Mouse (Mus musculus): ENCODE measurements around the gene Stfa2. TPM values are rescaled to one million over a fixed set of nuclear protein-coding genes. Genes with fewer than 3 reads are reported as not detected.
"Not testable (repeated sequence)": the region's sequence is repeated elsewhere in the genome, so short reads cannot be mapped to it uniquely, and the experiment has no call there.

The Stfa2 gene
- not detected in 2 replicates for polyA plus RNA-seq (2015; fragmentation: Nextera tagmentation; extraction: Ambion mirVana)

DNA sequence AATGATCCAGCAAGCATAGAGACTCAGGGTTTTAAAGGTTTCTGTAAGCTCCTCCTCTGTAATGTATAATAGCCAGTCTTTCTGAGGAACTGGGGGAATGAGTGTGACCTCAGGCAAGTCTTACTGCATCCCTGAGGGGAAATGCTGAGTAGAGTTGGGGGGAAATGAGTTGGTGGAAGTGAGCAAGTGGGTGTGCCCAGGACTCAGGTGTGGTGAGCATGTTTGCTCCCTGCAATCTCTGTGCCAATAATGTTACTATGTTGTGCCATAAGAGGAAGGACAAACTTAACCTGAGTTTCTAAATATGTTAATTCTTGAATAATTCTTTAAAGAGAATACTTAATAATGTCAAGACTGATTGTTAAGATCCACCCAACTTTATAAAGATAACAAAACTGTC, at the start of gene Stfa2:
TSS of gene Stfa2 (minus strand) at position 101 of the 400 bp plus-strand sequence.
- Histone ChIP-seq H3K27ac (ENCODE audit: low read length) (no peak within 1 kb of the TSS), H3K9me3 (ENCODE audit: control insufficient read depth, low read length) (no peaks in the 10 kb centered on the region), H3K4me1 (replicated peaks; ENCODE audit: control insufficient read depth, insufficient read depth, low read length) (no peaks in the 10 kb centered on the region), H3K4me3 (replicated peaks; ENCODE audit: low read length) (no peak within 1 kb of the TSS), H3K4me2 (ENCODE audit: low read length) (no peak within 1 kb of the TSS), H3K9ac (replicated peaks; ENCODE audit: low read depth, low read length) (no peak within 1 kb of the TSS), H3K27me3 (replicated peaks; ENCODE audit: control insufficient read depth, insufficient read depth, low read length) (no peaks in the 10 kb centered on the region), H3K36me3 (ENCODE audit: control insufficient read depth, insufficient read depth) (no peaks in the 10 kb centered on the region)
- no peak for ATAC-seq

GRCm38 (mm10) chr16:36455342-36455802, 47.1 kb upstream of the Stfa2 start, which contains the start of gene Stfa3:
Gene Stfa3 (minus strand): TSS chr16:36455392.
- Histone ChIP-seq H3K9ac (replicated peaks; ENCODE audit: low read depth, low read length) (no peak within 1 kb of the TSS), H3K4me1 (replicated peaks; ENCODE audit: control insufficient read depth, insufficient read depth, low read length) (no peaks in the 10 kb centered on the region), H3K27me3 (replicated peaks; ENCODE audit: control insufficient read depth, insufficient read depth, low read length) (no peaks in the 10 kb centered on the region), H3K36me3 (ENCODE audit: control insufficient read depth, insufficient read depth) (no peaks in the 10 kb centered on the region), H3K4me3 (replicated peaks; ENCODE audit: low read length) (no peak within 1 kb of the TSS), H3K27ac (ENCODE audit: low read length) (no peak within 1 kb of the TSS), H3K9me3 (ENCODE audit: control insufficient read depth, low read length) (no peaks in the 10 kb centered on the region), H3K4me2 (ENCODE audit: low read length) (no peak within 1 kb of the TSS)
- ATAC-seq, result no peak
- WGBS, result 86% methylated on average over 4 of the region's 4 CpGs

- 91% methylated on average over 1 of the region's 1 CpGs for WGBS
- H3K4me3 ChIP-seq (replicated peaks; ENCODE audit: low read length); H3K27ac ChIP-seq (ENCODE audit: low read length); H3K9me3 ChIP-seq (ENCODE audit: control insufficient read depth, low read length); H3K9ac ChIP-seq (replicated peaks; ENCODE audit: low read depth, low read length); H3K4me2 ChIP-seq (ENCODE audit: low read length); ATAC-seq; H3K27me3 ChIP-seq (replicated peaks; ENCODE audit: control insufficient read depth, insufficient read depth, low read length); H3K36me3 ChIP-seq (ENCODE audit: control insufficient read depth, insufficient read depth); H3K4me1 ChIP-seq (replicated peaks; ENCODE audit: control insufficient read depth, insufficient read depth, low read length): not testable (repeated sequence)
Observed at GRCm38 (mm10) chr16:36420979-36421378, 12.7 kb upstream of the Stfa2 start.

DNA sequence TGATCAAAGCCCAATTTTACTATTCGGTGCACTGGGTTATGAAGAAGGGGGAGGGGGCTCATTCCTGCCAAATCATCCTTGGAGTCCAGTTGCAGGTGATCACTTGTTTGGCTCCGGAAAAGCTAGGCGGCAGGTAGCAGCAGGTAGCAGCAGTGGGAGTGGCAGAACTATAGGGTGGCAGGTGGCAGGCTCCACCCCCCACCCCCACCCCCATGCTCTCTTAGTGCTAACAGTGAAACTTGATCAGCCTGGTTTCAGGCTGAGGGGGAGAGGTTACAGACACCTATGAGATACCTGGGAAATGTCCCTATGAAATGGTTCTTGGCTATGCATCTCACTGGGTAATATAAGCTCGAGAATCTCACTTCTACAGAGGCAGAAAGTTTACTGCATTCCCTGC, 19.2 kb downstream of the Stfa2 start:
- Histone ChIP-seq H3K9ac (replicated peaks; ENCODE audit: low read depth, low read length) (no peak overlapping the region), H3K36me3 (ENCODE audit: control insufficient read depth, insufficient read depth) (no peaks in the 10 kb centered on the region), H3K4me2 (ENCODE audit: low read length) (no peak overlapping the region), H3K4me3 (replicated peaks; ENCODE audit: low read length) (no peak overlapping the region), H3K27me3 (replicated peaks; ENCODE audit: control insufficient read depth, insufficient read depth, low read length) (no peaks in the 10 kb centered on the region), H3K9me3 (ENCODE audit: control insufficient read depth, low read length) (no peaks in the 10 kb centered on the region), H3K27ac (ENCODE audit: low read length) (no peak overlapping the region), H3K4me1 (replicated peaks; ENCODE audit: control insufficient read depth, insufficient read depth, low read length) (no peaks in the 10 kb centered on the region)
- WGBS, result 21% methylated on average over 4 of the region's 4 CpGs
- ATAC-seq, result no peak

GRCm38 (mm10) chr16:36367648-36368047, 40.6 kb downstream of the Stfa2 start, which contains the start of gene BC100530:
Gene BC100530 (minus strand): TSS chr16:36367748.
- 90% methylated on average over 3 of the region's 3 CpGs for WGBS
- H3K27me3 ChIP-seq (replicated peaks; ENCODE audit: control insufficient read depth, insufficient read depth, low read length); H3K9ac ChIP-seq (replicated peaks; ENCODE audit: low read depth, low read length); H3K36me3 ChIP-seq (ENCODE audit: control insufficient read depth, insufficient read depth); H3K9me3 ChIP-seq (ENCODE audit: control insufficient read depth, low read length); H3K4me3 ChIP-seq (replicated peaks; ENCODE audit: low read length); ATAC-seq; H3K4me1 ChIP-seq (replicated peaks; ENCODE audit: control insufficient read depth, insufficient read depth, low read length); H3K4me2 ChIP-seq (ENCODE audit: low read length); H3K27ac ChIP-seq (ENCODE audit: low read length): not testable (repeated sequence)

Other genes with a start within 250 kb of the Stfa2 start
- 0.96 TPM in 1 of 2 replicates, not detected in the other for gene Gm5483, start 224.2 kb downstream of the Stfa2 start, polyA plus RNA-seq (2015; fragmentation: Nextera tagmentation; extraction: Ambion mirVana)
- not detected in 2 replicates for gene Gm5416, start 198.1 kb downstream of the Stfa2 start, polyA plus RNA-seq (2015; fragmentation: Nextera tagmentation; extraction: Ambion mirVana)
- not detected in 2 replicates for gene 2010005H15Rik, start 187.0 kb downstream of the Stfa2 start, polyA plus RNA-seq (2015; fragmentation: Nextera tagmentation; extraction: Ambion mirVana)
- 0.62 TPM in 1 of 2 replicates, not detected in the other for gene Stfa1, start 131.5 kb downstream of the Stfa2 start, polyA plus RNA-seq (2015; fragmentation: Nextera tagmentation; extraction: Ambion mirVana)
- gene BC117090, start 74.1 kb downstream of the Stfa2 start, polyA plus RNA-seq (2015; fragmentation: Nextera tagmentation; extraction: Ambion mirVana), result not detected in 2 replicates
- gene BC100530, start 40.7 kb downstream of the Stfa2 start, polyA plus RNA-seq (2015; fragmentation: Nextera tagmentation; extraction: Ambion mirVana), result 1.2 TPM in 1 of 2 replicates, not detected in the other
- gene Stfa3, start 46.9 kb upstream of the Stfa2 start, polyA plus RNA-seq (2015; fragmentation: Nextera tagmentation; extraction: Ambion mirVana), result 0.72 TPM in 1 of 2 replicates, not detected in the other
- gene Casr, start 153.7 kb upstream of the Stfa2 start, polyA plus RNA-seq (2015; fragmentation: Nextera tagmentation; extraction: Ambion mirVana), result 0.16 and 0.51 TPM in 2 replicates

All from forebrain, embryonic 16.5 days (tissue).